Mouse (Mus musculus): ENCODE measurements around the gene Atl3. TPM values are rescaled to one million over a fixed set of nuclear protein-coding genes. Genes with fewer than 3 reads are reported as not detected.
A peak's percentile ranks its signal among the peaks of the same experiment; 100 is the strongest.
"Not testable (repeated sequence)": the region's sequence is repeated elsewhere in the genome, so short reads cannot be mapped to it uniquely, and the experiment has no call there.

The Atl3 gene
- polyA plus RNA-seq, 1 experiment from 2014 or later = 8.4 TPM

- H3K27ac ChIP-seq = peak overlapping the region; percentile 97
- H3K9me3 ChIP-seq = no peaks in the 10 kb centered on the region
- peaks cover 11% of the 10 kb centered on the region; the same call in 1 of the 2 replicates for H3K4me1 ChIP-seq
- H3K27me3 ChIP-seq (ENCODE audit: insufficient read depth, poor library complexity, severe bottlenecking) = no peaks in the 10 kb centered on the region
- no peak for DNase-seq (ENCODE audit: low spot score)
- no peaks in the 10 kb centered on the region for H3K36me3 ChIP-seq
- WGBS = 3% methylated on average over 6 of the region's 6 CpGs
- peak overlapping the region; percentile 85 for H3K4me3 ChIP-seq
Measured at GRCm38 (mm10) chr19:7483512-7483882, 10.3 kb upstream of the Atl3 start.

- H3K4me3 ChIP-seq = peak overlapping the region; percentile 85; the same call in 1 of the 2 replicates
- 41% methylated on average over 5 of the region's 5 CpGs for WGBS
- no peaks in the 10 kb centered on the region for H3K9me3 ChIP-seq
- no peaks in the 10 kb centered on the region for H3K27me3 ChIP-seq (ENCODE audit: insufficient read depth, poor library complexity, severe bottlenecking)
- no peak for DNase-seq (ENCODE audit: low spot score)
- H3K4me1 ChIP-seq = peaks cover 11% of the 10 kb centered on the region; the same call in 1 of the 2 replicates
- H3K36me3 ChIP-seq = no peaks in the 10 kb centered on the region
- peak overlapping the region; percentile 97; the same call in 1 of the 2 replicates for H3K27ac ChIP-seq
Measured at GRCm38 (mm10) chr19:7484076-7484475, 9.8 kb upstream of the Atl3 start.

GRCm38 (mm10) chr19:7487680-7488079 is 6.2 kb upstream of the Atl3 start:
- DNase-seq (ENCODE audit: low spot score) = no peak
- no peak overlapping the region for H3K4me3 ChIP-seq
- peaks cover 4% of the 10 kb centered on the region; the same call in 1 of the 2 replicates for H3K4me1 ChIP-seq
- WGBS = 73% methylated on average over 8 of the region's 8 CpGs
- H3K27ac ChIP-seq = no peak overlapping the region
- H3K27me3 ChIP-seq (ENCODE audit: insufficient read depth, poor library complexity, severe bottlenecking) = no peaks in the 10 kb centered on the region
- no peaks in the 10 kb centered on the region for H3K9me3 ChIP-seq
- H3K36me3 ChIP-seq = no peaks in the 10 kb centered on the region

DNA sequence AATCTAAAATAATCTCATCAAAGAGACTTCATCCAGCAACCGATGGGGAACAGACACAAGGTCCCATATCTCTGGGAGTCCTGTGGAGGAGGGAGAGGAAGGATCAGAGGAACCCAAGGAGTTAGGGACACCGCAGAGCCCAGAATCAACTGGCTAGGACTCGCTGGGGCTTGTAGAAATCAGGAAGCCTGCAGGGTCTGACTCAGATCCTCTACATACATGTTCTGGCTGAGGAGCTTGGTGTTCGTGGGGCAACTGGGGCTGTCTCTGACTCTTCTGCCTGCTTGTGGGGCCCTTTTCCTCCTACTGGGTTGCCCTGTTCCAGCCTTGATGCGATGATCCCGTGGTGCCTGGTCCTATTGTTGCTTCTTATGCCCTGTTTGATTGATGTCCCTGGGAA is 1.9 kb upstream of the Atl3 start:
- Histone ChIP-seq H3K9me3 (no peaks in the 10 kb centered on the region), H3K36me3 (no peaks in the 10 kb centered on the region), H3K27ac (no peak overlapping the region), H3K4me3 (no peak overlapping the region), H3K27me3 (ENCODE audit: insufficient read depth, poor library complexity, severe bottlenecking) (no peaks in the 10 kb centered on the region), H3K4me1 (0 out of 2 replicates have a peak, but pooled peaks cover 3% of the 10 kb centered on the region)
- 86% methylated on average over 6 of the region's 6 CpGs for WGBS
- DNase-seq (ENCODE audit: low spot score) = no peak

- Histone ChIP-seq H3K27me3 (ENCODE audit: insufficient read depth, poor library complexity, severe bottlenecking) (no peaks in the 10 kb centered on the region), H3K9me3 (no peaks in the 10 kb centered on the region), H3K4me3 (no peak overlapping the region), H3K4me1 (0 out of 2 replicates have a peak, but pooled peaks cover 3% of the 10 kb centered on the region), H3K36me3 (no peaks in the 10 kb centered on the region), H3K27ac (no peak overlapping the region)
- DNase-seq (ENCODE audit: low spot score) = no peak
- 93% methylated on average over 2 of the region's 2 CpGs for WGBS
Measured at GRCm38 (mm10) chr19:7492682-7493081, 1.2 kb upstream of the Atl3 start.

DNA sequence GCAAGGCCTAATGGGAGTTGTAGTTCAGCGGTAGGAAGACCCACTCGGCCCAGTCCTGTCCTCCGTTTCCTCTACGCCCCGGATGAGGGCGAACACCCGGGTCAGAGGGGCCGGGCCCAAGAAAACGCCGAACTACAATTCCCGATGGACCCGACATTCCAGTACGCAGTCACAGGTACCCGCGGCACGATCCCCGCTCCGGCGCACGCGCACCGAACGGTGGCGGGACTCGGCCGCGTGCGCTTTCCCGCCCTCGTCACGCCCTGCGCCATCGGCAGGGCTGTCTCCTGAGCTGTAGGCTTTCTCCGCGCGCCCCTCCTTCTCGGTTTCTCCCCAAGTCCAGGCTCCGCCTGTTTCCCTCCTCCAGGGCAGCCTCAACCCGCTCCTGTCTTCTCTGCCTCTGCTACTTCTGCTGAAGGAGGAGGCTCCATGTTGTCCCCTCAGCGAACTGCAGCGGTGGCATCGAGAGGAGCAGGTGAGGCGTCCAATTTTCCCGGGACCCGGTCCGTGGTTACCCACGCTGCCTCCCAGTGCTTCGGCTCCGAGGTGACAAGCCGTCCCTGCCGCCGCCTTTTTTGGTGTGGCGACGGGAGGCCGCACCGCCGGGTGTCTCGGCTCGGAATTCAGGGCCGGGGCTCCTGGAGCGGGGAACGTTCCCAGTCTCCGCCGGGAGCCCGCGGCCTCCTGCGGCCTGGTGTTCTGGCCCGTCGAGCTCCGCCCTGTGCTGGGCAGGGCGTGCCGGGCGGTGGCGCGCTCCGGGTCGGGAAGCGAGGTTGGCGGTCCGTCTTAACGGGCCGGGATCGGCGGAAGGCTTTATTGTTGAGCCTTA is 561 bp downstream of the Atl3 start:
- no peaks in the 10 kb centered on the region for H3K27me3 ChIP-seq (ENCODE audit: insufficient read depth, poor library complexity, severe bottlenecking)
- peak overlapping the region; percentile 96 for H3K27ac ChIP-seq
- H3K36me3 ChIP-seq = no peaks in the 10 kb centered on the region
- H3K4me1 ChIP-seq = 0 out of 2 replicates have a peak, but pooled peaks cover 3% of the 10 kb centered on the region
- no peaks in the 10 kb centered on the region for H3K9me3 ChIP-seq
- peak; percentile 98 for DNase-seq (ENCODE audit: low spot score)
- WGBS = under 1% methylated on average over 84 of the region's 84 CpGs
- peak overlapping the region; percentile 78 for H3K4me3 ChIP-seq

- H3K27me3 ChIP-seq (ENCODE audit: insufficient read depth, poor library complexity, severe bottlenecking) = no peaks in the 10 kb centered on the region
- peak overlapping the region; percentile 96; the same call in 1 of the 2 replicates for H3K27ac ChIP-seq
- peak overlapping the region; percentile 78 for H3K4me3 ChIP-seq
- H3K9me3 ChIP-seq = no peaks in the 10 kb centered on the region
- no peaks in the 10 kb centered on the region for H3K36me3 ChIP-seq
- no peak for DNase-seq (ENCODE audit: low spot score)
- 46% methylated on average over 14 of the region's 14 CpGs for WGBS
- 0 out of 2 replicates have a peak, but pooled peaks cover 3% of the 10 kb centered on the region for H3K4me1 ChIP-seq
Measured at GRCm38 (mm10) chr19:7495221-7496038, 1.6 kb downstream of the Atl3 start.

DNA sequence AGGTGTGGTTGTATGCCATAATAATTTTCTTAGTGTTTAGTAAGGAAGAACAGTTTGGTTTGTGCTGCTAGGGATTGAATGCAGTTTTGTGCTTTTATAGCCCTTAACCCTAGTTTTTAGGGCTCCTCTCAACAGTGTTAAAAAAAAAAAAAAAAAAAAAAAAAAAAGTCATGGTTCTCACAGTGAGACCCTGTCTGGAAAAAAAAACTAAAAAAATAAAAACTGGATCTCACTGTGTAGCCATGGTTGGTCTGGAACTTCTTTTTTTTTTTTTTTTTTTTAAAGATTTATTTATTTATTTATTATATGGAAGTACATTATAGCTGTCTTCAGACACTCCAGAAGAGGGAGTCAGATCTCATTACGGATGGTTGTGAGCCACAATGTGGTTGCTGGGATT is 2.2 kb downstream of the Atl3 start:
- not testable (repeated sequence) for H3K36me3 ChIP-seq; H3K4me3 ChIP-seq; H3K27ac ChIP-seq; DNase-seq (ENCODE audit: low spot score); H3K27me3 ChIP-seq (ENCODE audit: insufficient read depth, poor library complexity, severe bottlenecking); H3K4me1 ChIP-seq; H3K9me3 ChIP-seq
- WGBS = 80% methylated on average over 1 of the region's 1 CpGs

- Histone ChIP-seq H3K4me1 (peaks cover 7% of the 10 kb centered on the region; the same call in 1 of the 2 replicates), H3K27me3 (ENCODE audit: insufficient read depth, poor library complexity, severe bottlenecking) (no peaks in the 10 kb centered on the region)
- WGBS = 78% methylated on average over 2 of the region's 2 CpGs
Measured at GRCm38 (mm10) chr19:7498816-7499215, 5.0 kb downstream of the Atl3 start.

GRCm38 (mm10) chr19:7500701-7501100 is 6.9 kb downstream of the Atl3 start:
- H3K27me3 ChIP-seq (ENCODE audit: insufficient read depth, poor library complexity, severe bottlenecking) = no peaks in the 10 kb centered on the region
- H3K36me3 ChIP-seq = no peaks in the 10 kb centered on the region
- no peaks in the 10 kb centered on the region for H3K9me3 ChIP-seq
- no peak for DNase-seq (ENCODE audit: low spot score)
- no peak overlapping the region for H3K27ac ChIP-seq
- 82% methylated on average over 1 of the region's 1 CpGs for WGBS
- H3K4me1 ChIP-seq = peaks cover 8% of the 10 kb centered on the region; the same call in 1 of the 2 replicates
- H3K4me3 ChIP-seq = no peak overlapping the region

More at GRCm38 (mm10) chr19:7498816-7499215, 5.0 kb downstream of the Atl3 start:
- no peak overlapping the region for H3K27ac ChIP-seq
- no peaks in the 10 kb centered on the region for H3K36me3 ChIP-seq
- DNase-seq (ENCODE audit: low spot score) = no peak
- no peaks in the 10 kb centered on the region for H3K9me3 ChIP-seq
- H3K4me3 ChIP-seq = no peak overlapping the region

DNA sequence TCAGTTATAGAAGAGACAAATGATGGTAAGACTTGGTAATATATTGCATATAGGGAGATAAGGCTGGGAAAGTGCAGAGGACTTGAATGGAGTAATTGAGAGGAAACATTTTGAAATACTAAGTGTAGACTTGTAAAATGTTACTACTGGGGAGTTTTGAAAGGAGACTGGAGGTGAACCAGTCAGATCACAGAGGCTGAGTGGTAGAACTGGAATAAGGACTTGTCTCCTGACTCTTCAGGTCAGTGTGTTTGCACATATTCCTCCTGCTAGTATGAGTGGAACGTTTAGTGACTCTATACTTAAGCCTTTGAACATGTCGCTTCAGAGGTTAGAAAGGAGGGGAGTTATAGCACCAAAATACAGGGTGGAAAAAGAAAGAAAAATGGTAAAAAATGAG is 8.6 kb downstream of the Atl3 start:
- no peaks in the 10 kb centered on the region for H3K36me3 ChIP-seq
- WGBS = 77% methylated on average over 2 of the region's 2 CpGs
- no peaks in the 10 kb centered on the region for H3K9me3 ChIP-seq
- H3K27me3 ChIP-seq (ENCODE audit: insufficient read depth, poor library complexity, severe bottlenecking) = no peaks in the 10 kb centered on the region
- no peak overlapping the region for H3K27ac ChIP-seq
- H3K4me3 ChIP-seq = no peak overlapping the region
- DNase-seq (ENCODE audit: low spot score) = no peak
- peaks cover 8% of the 10 kb centered on the region; the same call in 1 of the 2 replicates for H3K4me1 ChIP-seq

DNA sequence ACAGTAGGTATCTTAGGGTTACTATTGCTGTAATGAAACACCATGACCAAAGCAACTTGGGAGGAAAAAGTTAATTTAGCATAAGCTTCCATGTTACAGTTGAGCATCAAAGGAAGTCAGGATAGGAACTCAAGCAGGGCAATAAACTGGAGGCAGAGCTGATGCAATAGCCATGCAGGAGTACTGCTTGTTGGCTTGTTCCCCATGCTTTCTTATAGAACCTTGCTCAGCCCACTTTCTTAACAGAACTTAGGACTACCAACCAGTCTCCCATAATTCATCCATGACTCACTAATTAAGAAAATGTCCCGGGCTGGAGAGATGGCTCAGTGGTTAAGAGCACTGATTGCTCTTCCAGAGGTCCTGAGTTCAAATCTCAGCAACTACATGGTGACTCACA is 12.5 kb downstream of the Atl3 start:
- no peak overlapping the region for H3K4me3 ChIP-seq
- peaks cover 17% of the 10 kb centered on the region for H3K36me3 ChIP-seq
- H3K9me3 ChIP-seq = no peaks in the 10 kb centered on the region
- 84% methylated on average over 1 of the region's 1 CpGs for WGBS
- H3K27ac ChIP-seq = no peak overlapping the region
- no peaks in the 10 kb centered on the region for H3K27me3 ChIP-seq (ENCODE audit: insufficient read depth, poor library complexity, severe bottlenecking)
- no peak for DNase-seq (ENCODE audit: low spot score)
- peaks cover 11% of the 10 kb centered on the region; the same call in 1 of the 2 replicates for H3K4me1 ChIP-seq

DNA sequence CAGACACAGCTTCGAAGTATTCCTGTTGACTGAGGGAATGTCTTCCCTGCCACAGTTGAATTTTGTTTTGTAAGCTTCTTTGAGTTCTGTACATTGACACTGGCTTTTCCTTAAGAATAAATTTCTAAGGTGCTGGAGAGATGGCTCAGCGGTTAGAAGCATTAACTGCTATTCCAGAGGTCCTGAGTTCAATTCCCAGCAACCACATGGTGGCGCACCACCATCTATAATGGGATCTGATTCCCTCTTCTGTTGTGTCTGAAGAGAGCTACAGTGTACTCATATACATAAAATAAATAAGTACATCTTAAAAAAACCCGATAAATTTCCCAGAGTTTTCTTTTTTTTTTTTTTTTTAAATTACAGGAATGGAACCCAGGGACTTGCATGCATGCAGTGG is 14.2 kb downstream of the Atl3 start:
- H3K9me3 ChIP-seq = no peaks in the 10 kb centered on the region
- H3K27me3 ChIP-seq (ENCODE audit: insufficient read depth, poor library complexity, severe bottlenecking) = no peaks in the 10 kb centered on the region
- peaks cover 11% of the 10 kb centered on the region; the same call in 1 of the 2 replicates for H3K4me1 ChIP-seq
- peaks cover 26% of the 10 kb centered on the region for H3K36me3 ChIP-seq
- WGBS = 57% methylated on average over 4 of the region's 4 CpGs
- DNase-seq (ENCODE audit: low spot score) = no peak
- H3K27ac ChIP-seq = no peak overlapping the region
- H3K4me3 ChIP-seq = no peak overlapping the region

All from heart, embryonic 10.5 days (tissue).